Mouse (Mus musculus): ENCODE measurements at regions not wholly inside any gene's neighbourhood (a gene's known extent, or its start where the extent isn't known, plus 50 kb on each side); places are given as distances from the start of the nearest gene placed in this dataset.

DNA sequence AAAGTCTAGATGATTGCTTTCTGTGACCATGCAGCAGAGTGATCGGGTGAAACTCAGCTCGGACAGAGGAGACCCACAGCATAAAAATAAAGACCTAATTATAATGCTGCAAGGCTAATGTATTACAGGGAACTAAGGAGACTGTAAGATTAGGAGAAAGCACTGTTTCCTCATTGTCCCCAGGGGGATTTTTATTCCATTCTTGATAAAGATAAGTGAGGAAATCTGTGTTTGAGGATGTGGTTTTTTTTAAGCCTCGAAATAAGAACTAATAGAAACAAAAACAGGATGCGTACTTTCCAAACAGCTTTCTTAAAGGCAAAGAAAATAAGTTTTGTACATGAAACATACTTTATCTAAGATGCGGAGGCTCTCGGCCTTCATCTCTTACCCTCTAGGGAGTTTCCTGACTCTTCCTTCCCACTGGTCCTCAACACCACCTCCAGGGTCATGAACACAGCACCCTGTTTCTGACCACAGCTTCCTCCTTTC is 94.8 kb downstream of the Hs3st3b1 start:
- DNase-seq (ENCODE audit: extremely low read depth, low read depth), result no peak

- no peak for DNase-seq (ENCODE audit: extremely low read depth, low read depth)
Observed at GRCm38 (mm10) chr11:63833480-63833879, 88.6 kb downstream of the Hs3st3b1 start.

- DNase-seq (ENCODE audit: extremely low read depth, low read depth), result no peak
Observed at GRCm38 (mm10) chr11:63834140-63834539, 88.0 kb downstream of the Hs3st3b1 start.

DNA sequence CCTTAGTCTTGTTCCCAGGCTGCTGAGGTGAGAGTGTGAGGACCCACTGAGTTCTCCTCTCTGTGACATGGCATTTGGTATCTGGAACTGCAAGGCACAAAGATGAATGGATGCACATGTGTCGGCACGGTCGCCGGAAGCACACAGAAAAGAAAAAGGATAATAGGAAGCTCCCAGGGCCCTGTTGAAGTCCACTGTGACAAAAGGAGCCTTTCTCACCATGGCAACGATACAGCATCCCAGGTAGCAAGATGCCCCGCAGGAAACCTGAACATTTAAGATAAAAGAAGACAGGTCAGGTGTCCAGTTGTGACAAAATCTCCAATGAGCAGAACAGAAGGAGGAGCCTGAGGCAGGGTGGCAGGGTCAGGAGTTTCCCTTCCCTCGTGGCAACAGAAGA is 87.5 kb downstream of the Hs3st3b1 start:
- no peak for DNase-seq (ENCODE audit: extremely low read depth, low read depth)
